Mouse (Mus musculus) CH12.LX (cell line): ENCODE measurements around the gene Pou2f3.

Experiments used
- CTCF ChIP-seq, 2 experiments: IDR thresholded peaks in 1 of 2; conservative IDR thresholded peaks in 1 of 2; 2 replicates each; pipeline ENCODE4 v1.5.1; 2011 to 2012; ENCODE audit warnings: low read depth in 2 of 2, low read length in 2 of 2, improper control_type of control experiment in 1 of 2, inconsistent platforms in 1 of 2, mild to moderate bottlenecking in 1 of 2, moderate library complexity in 1 of 2
- EP300 ChIP-seq: IDR thresholded peaks from 2 replicates; pipeline ENCODE4 v1.6.1; 2011; ENCODE audit warnings: low read length, improper control_type of control experiment
- MAFK ChIP-seq: IDR thresholded peaks from 2 replicates; pipeline ENCODE4 v1.6.1; 2011; ENCODE audit warnings: low read length, improper control_type of control experiment; ENCODE audit not compliant: insufficient replicate concordance
- MAX ChIP-seq: IDR thresholded peaks from 2 replicates; pipeline ENCODE4 v1.6.1; 2011; ENCODE audit warnings: low read length, improper control_type of control experiment
- NRF1 ChIP-seq: IDR thresholded peaks from 2 replicates; pipeline ENCODE4 v1.6.1; 2014; ENCODE audit warnings: low read depth, mild to moderate bottlenecking, inconsistent platforms, low read length, improper control_type of control experiment, moderate library complexity
- RCOR1 ChIP-seq: conservative IDR thresholded peaks from 2 replicates; pipeline ENCODE4 v1.6.1; 2012; ENCODE audit warnings: low read depth, mild to moderate bottlenecking, inconsistent platforms, low read length, improper control_type of control experiment
- TCF12 ChIP-seq: IDR thresholded peaks from 2 replicates; pipeline ENCODE4 v1.6.1; 2014; ENCODE audit warnings: low read depth, mild to moderate bottlenecking, inconsistent platforms, low read length, improper control_type of control experiment
- USF2 ChIP-seq: conservative IDR thresholded peaks from 2 replicates; pipeline ENCODE4 v1.6.1; 2011; ENCODE audit warnings: low read depth, low read length, improper control_type of control experiment
- ZNF384 ChIP-seq: IDR thresholded peaks from 2 replicates; pipeline ENCODE4 v1.6.1; 2012; ENCODE audit warnings: low read depth, low read length, improper control_type of control experiment, inconsistent platforms

- TF ChIP-seq NRF1 (no peak), EP300 (no peak), CTCF (conservative IDR thresholded peaks at IDR 0.05 in 1 of 2, IDR thresholded peaks at IDR 0.05 in 1 of 2; ENCODE audit: low read depth in 2 of 2, low read length in 2 of 2) (no peak), RCOR1 (no peak), MAX (no peak), MAFK (no peak), USF2 (no peak), ZNF384 (no peak), TCF12 (no peak)
These were observed 101.0 kb downstream of the Pou2f3 start for GRCm38 (mm10) chr9:43109125-43109524.
